Mouse (Mus musculus) heart, embryonic 15.5 days (tissue): Measurements from ENCODE around the gene Psrc1. TPM values are rescaled to one million over a fixed set of nuclear protein-coding genes. Genes with fewer than 3 reads are reported as not detected.
A peak's percentile ranks its signal among the peaks of the same experiment; 100 is the strongest.

Experiments used
- ATAC-seq: fragments of 200-750 bp; cut with Nextera tagmentation; replicated peaks from 2 replicates; pipeline ENCODE4 v1.8.0; 2017; ENCODE audit warnings: low read depth, moderate TSS enrichment; ENCODE audit not compliant: insufficient number of reproducible peaks, insufficient read depth, low FRiP score
- H3K27ac ChIP-seq: fragments of 300-500 bp; sonication (generic); 2 replicates; pipeline ENCODE4 v1.5.1; 2015; ENCODE audit warnings: mild to moderate bottlenecking, inconsistent platforms
- H3K27me3 ChIP-seq: fragments of 300-500 bp; sonication (generic); 2 replicates; pipeline ENCODE4 v1.6.1; 2015; ENCODE audit warnings: inconsistent platforms
- H3K36me3 ChIP-seq: fragments of 300-500 bp; sonication (generic); 2 replicates; pipeline ENCODE4 v1.6.1; 2015; ENCODE audit warnings: mild to moderate bottlenecking, inconsistent platforms
- H3K4me1 ChIP-seq: fragments of 300-500 bp; sonication (generic); replicated peaks from 2 replicates; pipeline ENCODE4 v1.6.1; 2015; ENCODE audit warnings: inconsistent platforms
- H3K4me2 ChIP-seq: fragments of 300-500 bp; sonication (generic); 2 replicates; pipeline ENCODE4 v1.6.1; 2015; ENCODE audit warnings: inconsistent platforms, mild to moderate bottlenecking, moderate library complexity
- H3K4me3 ChIP-seq: fragments of 300-500 bp; sonication (generic); 2 replicates; pipeline ENCODE4 v1.5.1; 2015; ENCODE audit warnings: mild to moderate bottlenecking, inconsistent platforms
- H3K9ac ChIP-seq: fragments of 300-500 bp; sonication (generic); 2 replicates; pipeline ENCODE4 v1.6.1; 2015; ENCODE audit warnings: mild to moderate bottlenecking, inconsistent platforms
- H3K9me3 ChIP-seq: fragments of 300-500 bp; sonication (generic); replicated peaks from 2 replicates; pipeline ENCODE4 v1.6.1; 2016; ENCODE audit warnings: inconsistent platforms
- WGBS: fragments of 180-500 bp; shearing (Covaris S2); methylation state at CpG from one replicate; pipeline ENCODE4 v1.1.7; 2015; ENCODE audit warnings: mixed read lengths; 5-methylcytosine and 5-hydroxymethylcytosine counted together
- polyA plus RNA-seq: library from polyadenylated mRNA; unstranded; fragments of >200 nt; fragmentation: Nextera tagmentation; extraction: Ambion mirVana; gene quantifications from 2 replicates; pipeline ENCODE4 v1.2.1, GENCODE M21; 2015

Gene Psrc1
- polyA plus RNA-seq, result 17.1 and 23.1 TPM in 2 replicates

GRCm38 (mm10) chr3:108383485-108384354, at the start of gene Psrc1:
Psrc1 (plus strand) TSS chr3:108383839.
- Histone ChIP-seq H3K4me3 (peak within 1 kb of the TSS; percentile 72), H3K9me3 (no peaks in the 10 kb centered on the region), H3K9ac (peak within 1 kb of the TSS; percentile 58), H3K27me3 (no peaks in the 10 kb centered on the region), H3K4me1 (peaks cover 37% of the 10 kb centered on the region), H3K4me2 (peak within 1 kb of the TSS; percentile 71), H3K27ac (peak within 1 kb of the TSS; percentile 52), H3K36me3 (peaks cover 8% of the 10 kb centered on the region; the same call in 1 of the 2 replicates)
- ATAC-seq, result peak; percentile 88
- 1% methylated on average over 44 of the region's 44 CpGs for WGBS

GRCm38 (mm10) chr3:108336878-108337277, 46.8 kb upstream of the Psrc1 start:
- no peaks in the 10 kb centered on the region for H3K27me3 ChIP-seq
- H3K4me1 ChIP-seq, result no peaks in the 10 kb centered on the region
- H3K4me2 ChIP-seq, result no peak overlapping the region
- H3K36me3 ChIP-seq, result peaks cover 57% of the 10 kb centered on the region
- WGBS, result 94% methylated on average over 5 of the region's 5 CpGs
- H3K9me3 ChIP-seq, result no peaks in the 10 kb centered on the region
- no peak overlapping the region for H3K4me3 ChIP-seq
- H3K9ac ChIP-seq, result no peak overlapping the region
- ATAC-seq, result no peak
- H3K27ac ChIP-seq, result no peak overlapping the region

GRCm38 (mm10) chr3:108341040-108341439, 42.6 kb upstream of the Psrc1 start:
- H3K36me3 ChIP-seq, result peaks cover 53% of the 10 kb centered on the region
- H3K4me2 ChIP-seq, result no peak overlapping the region
- H3K27me3 ChIP-seq, result no peaks in the 10 kb centered on the region
- WGBS, result 80% methylated on average over 2 of the region's 2 CpGs
- no peak overlapping the region for H3K9ac ChIP-seq
- no peaks in the 10 kb centered on the region for H3K9me3 ChIP-seq
- H3K4me1 ChIP-seq, result no peaks in the 10 kb centered on the region
- ATAC-seq, result no peak
- no peak overlapping the region for H3K27ac ChIP-seq
- H3K4me3 ChIP-seq, result no peak overlapping the region

- H3K4me1 ChIP-seq, result no peaks in the 10 kb centered on the region
- no peaks in the 10 kb centered on the region for H3K9me3 ChIP-seq
- no peak overlapping the region for H3K4me3 ChIP-seq
- WGBS, result 61% methylated on average over 7 of the region's 7 CpGs
- no peak overlapping the region for H3K9ac ChIP-seq
- no peak overlapping the region for H3K27ac ChIP-seq
- no peaks in the 10 kb centered on the region for H3K27me3 ChIP-seq
- ATAC-seq, result no peak
- H3K4me2 ChIP-seq, result no peak overlapping the region
- peaks cover 63% of the 10 kb centered on the region for H3K36me3 ChIP-seq
Measured at GRCm38 (mm10) chr3:108342185-108342584, 41.5 kb upstream of the Psrc1 start.

- Histone ChIP-seq H3K4me2 (no peak overlapping the region), H3K4me3 (no peak overlapping the region), H3K27me3 (no peaks in the 10 kb centered on the region), H3K9me3 (no peaks in the 10 kb centered on the region), H3K4me1 (no peaks in the 10 kb centered on the region), H3K9ac (no peak overlapping the region), H3K27ac (no peak overlapping the region), H3K36me3 (peaks cover 60% of the 10 kb centered on the region)
- no peak for ATAC-seq
- WGBS, result 82% methylated on average over 7 of the region's 7 CpGs
Measured at GRCm38 (mm10) chr3:108345855-108346254, 37.8 kb upstream of the Psrc1 start.

- Histone ChIP-seq H3K4me2 (no peak overlapping the region), H3K4me1 (no peaks in the 10 kb centered on the region), H3K9me3 (no peaks in the 10 kb centered on the region), H3K4me3 (no peak overlapping the region), H3K27me3 (no peaks in the 10 kb centered on the region), H3K9ac (no peak overlapping the region), H3K36me3 (peaks cover 61% of the 10 kb centered on the region), H3K27ac (no peak overlapping the region)
- ATAC-seq, result no peak
- 57% methylated on average over 9 of the region's 9 CpGs for WGBS
Measured at GRCm38 (mm10) chr3:108348376-108348775, 35.3 kb upstream of the Psrc1 start.

GRCm38 (mm10) chr3:108355245-108355644, 28.4 kb upstream of the Psrc1 start:
- peaks cover 48% of the 10 kb centered on the region for H3K36me3 ChIP-seq
- H3K4me3 ChIP-seq, result no peak overlapping the region
- no peaks in the 10 kb centered on the region for H3K27me3 ChIP-seq
- H3K4me2 ChIP-seq, result no peak overlapping the region
- no peak overlapping the region for H3K9ac ChIP-seq
- no peak overlapping the region for H3K27ac ChIP-seq
- WGBS, result 81% methylated on average over 3 of the region's 3 CpGs
- ATAC-seq, result no peak
- H3K4me1 ChIP-seq, result no peaks in the 10 kb centered on the region
- no peaks in the 10 kb centered on the region for H3K9me3 ChIP-seq

GRCm38 (mm10) chr3:108357051-108357450, 26.6 kb upstream of the Psrc1 start:
- WGBS, result 87% methylated on average over 10 of the region's 10 CpGs
- H3K27ac ChIP-seq, result no peak overlapping the region
- H3K4me1 ChIP-seq, result peaks cover 4% of the 10 kb centered on the region; the same call in 1 of the 2 replicates
- H3K36me3 ChIP-seq, result peaks cover 40% of the 10 kb centered on the region
- H3K9ac ChIP-seq, result no peak overlapping the region
- H3K9me3 ChIP-seq, result no peaks in the 10 kb centered on the region
- ATAC-seq, result no peak
- no peaks in the 10 kb centered on the region for H3K27me3 ChIP-seq
- H3K4me3 ChIP-seq, result no peak overlapping the region
- H3K4me2 ChIP-seq, result no peak overlapping the region

- Histone ChIP-seq H3K27me3 (no peaks in the 10 kb centered on the region), H3K27ac (no peak overlapping the region), H3K4me3 (no peak overlapping the region), H3K4me2 (no peak overlapping the region), H3K9me3 (no peaks in the 10 kb centered on the region), H3K9ac (no peak overlapping the region), H3K36me3 (peaks cover 34% of the 10 kb centered on the region), H3K4me1 (peaks cover 8% of the 10 kb centered on the region)
- WGBS, result 78% methylated on average over 6 of the region's 6 CpGs
- ATAC-seq, result no peak
Measured at GRCm38 (mm10) chr3:108358445-108358844, 25.2 kb upstream of the Psrc1 start.

GRCm38 (mm10) chr3:108360894-108361293, 22.7 kb upstream of the Psrc1 start:
- WGBS, result 23% methylated on average over 7 of the region's 7 CpGs
- Histone ChIP-seq H3K9ac (no peak overlapping the region), H3K27me3 (no peaks in the 10 kb centered on the region), H3K4me1 (peaks cover 25% of the 10 kb centered on the region), H3K36me3 (peaks cover 13% of the 10 kb centered on the region), H3K9me3 (no peaks in the 10 kb centered on the region), H3K4me3 (no peak overlapping the region), H3K27ac (no peak overlapping the region), H3K4me2 (no peak overlapping the region)
- no peak for ATAC-seq

GRCm38 (mm10) chr3:108363626-108364025, 20.0 kb upstream of the Psrc1 start:
- Histone ChIP-seq H3K27me3 (no peaks in the 10 kb centered on the region), H3K36me3 (no peaks in the 10 kb centered on the region), H3K9ac (no peak overlapping the region), H3K27ac (peak overlapping the region; percentile 76), H3K4me3 (no peak overlapping the region), H3K9me3 (no peaks in the 10 kb centered on the region), H3K4me1 (peaks cover 25% of the 10 kb centered on the region), H3K4me2 (peak overlapping the region; percentile 4; the same call in 1 of the 2 replicates)
- WGBS, result 27% methylated on average over 3 of the region's 3 CpGs
- peak; percentile 67 for ATAC-seq
